Mouse (Mus musculus) cerebellum, adult 11-12 months (tissue): ENCODE results near the gene AI464131.
"Not testable (repeated sequence)": the region's sequence is repeated elsewhere in the genome, so short reads cannot be mapped to it uniquely, and the experiment has no call there.

Experiments used
- DNase-seq: peaks from one replicate; pipeline ENCODE4 v3.0.0; 2022

Gene AI464131

GRCm38 (mm10) chr4:41468396-41469080, 34.3 kb downstream of the AI464131 start:
- peak; percentile 40 for DNase-seq

GRCm38 (mm10) chr4:41465287-41465665, 37.6 kb downstream of the AI464131 start:
- DNase-seq: no peak

- peak; percentile 99 for DNase-seq
Observed at GRCm38 (mm10) chr4:41464345-41465286, 38.3 kb downstream of the AI464131 start, which contains the start of the genes Kif24 and Nudt2. Gene Kif24 (minus strand): TSS chr4:41464887. Gene Nudt2 (plus strand): TSS chr4:41465151.

GRCm38 (mm10) chr4:41463051-41463738, 39.7 kb downstream of the AI464131 start:
- not testable (repeated sequence) for DNase-seq

- DNase-seq: no peak
Observed at GRCm38 (mm10) chr4:41460690-41461089, 42.2 kb downstream of the AI464131 start.

GRCm38 (mm10) chr4:41447595-41447994, 55.3 kb downstream of the AI464131 start:
- DNase-seq: no peak
